Mouse (Mus musculus) E14TG2a.4 (cell line): ENCODE results near the gene Rbfox1.

Source experiments
- CTCF ChIP-seq: conservative IDR thresholded peaks from 2 replicates; pipeline ENCODE4 v1.5.1; 2014; ENCODE audit warnings: low read length
- NANOG ChIP-seq: IDR thresholded peaks from 2 replicates; pipeline ENCODE4 v1.6.1; 2014; ENCODE audit warnings: borderline replicate concordance, low read length, mixed read lengths

- no peak for TF ChIP-seq CTCF
- TF ChIP-seq NANOG: no peak
Measured at GRCm38 (mm10) chr16:7067109-7067508, 1182.0 kb downstream of the Rbfox1 start.
